ENCODE assay signal across 23 mouse cellular contexts in the genomic region with DNA sequence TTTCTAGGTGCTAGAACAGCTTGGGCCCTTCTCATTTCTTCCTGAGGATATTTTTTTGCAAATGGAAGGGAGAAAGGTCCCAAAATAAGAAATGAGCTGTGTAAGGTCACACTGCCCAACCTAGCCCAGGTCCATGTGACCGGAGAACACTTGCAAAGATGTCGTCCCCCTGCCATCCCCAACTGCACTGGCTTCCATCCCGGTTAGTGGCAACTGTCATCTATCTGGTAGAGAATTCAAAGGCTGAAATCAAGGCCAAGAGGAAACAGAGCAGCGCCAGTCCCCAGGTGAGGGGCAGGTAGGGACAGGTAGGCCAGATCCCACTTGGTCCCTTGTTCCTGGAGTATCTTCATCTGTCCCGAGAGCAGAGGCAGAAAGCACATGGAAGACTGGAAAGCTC.
DNase-seq lines count a peak whose midpoint lies in the region; ATAC-seq and TF ChIP-seq lines count a peak whose summit lies in the region.
"Had no signal": no experiment of that assay in that cellular context is flagged by ENCODE, and none has a peak within 500 bp of the region (broad histone marks: within the 10 kb centered on the region; RNA-seq: fewer than 3 reads in every experiment).

No protein-coding gene starts in this region.

- no peak for ATAC-seq in forebrain, embryonic 11.5 days (replicated peaks; ENCODE audit: low FRiP score)
- ATAC-seq in forebrain, postnatal 0 days = no peak
- no peak for ATAC-seq in liver, embryonic 12.5 days
- ATAC-seq in liver, postnatal 0 days = no peak
- ATAC-seq in forebrain, embryonic 13.5 days = no peak
- no peak for ATAC-seq in neural tube, embryonic 14.5 days (ENCODE audit: low read depth)
- ATAC-seq: intestine, embryonic 16.5 days; lung, postnatal 0 days had no signal

- no peak for DNase-seq in forebrain, embryonic 11.5 days (ENCODE audit: low spot score)
- no peak for DNase-seq in forebrain, postnatal 0 days
- no peak for DNase-seq in liver, postnatal 0 days
- no peak for DNase-seq in frontal cortex, postnatal 10 days (ENCODE audit: low spot score in 2 of 2)
- DNase-seq: cerebellum, adult 2 months; gastrocnemius, postnatal 36 days; heart, postnatal 14 days; kidney, postnatal 36 days; left cerebral cortex, postnatal 4 days; right cerebral cortex, postnatal 14 days; spleen, adult 18-20 months; thymus, postnatal 36 days had no signal

- H3K27ac ChIP-seq in forebrain, embryonic 11.5 days (ENCODE audit: low read depth, low read length) = peak overlapping the region; percentile 93; the same call in 1 of the 2 replicates
- H3K27ac ChIP-seq in forebrain, postnatal 0 days (ENCODE audit: low read depth, low read length) = no peak overlapping the region
- peak overlapping the region; percentile 76 for H3K27ac ChIP-seq in liver, embryonic 12.5 days
- no peak overlapping the region for H3K27ac ChIP-seq in liver, postnatal 0 days (ENCODE audit: low read depth)
- H3K27ac ChIP-seq in forebrain, embryonic 13.5 days = peak overlapping the region; percentile 91; the same call in 1 of the 2 replicates
- H3K27ac ChIP-seq in neural tube, embryonic 14.5 days (ENCODE audit: low read depth, low read length) = 0 out of 2 replicates have a peak overlapping the region, but pooled peaks have one; percentile 2
- H3K27ac ChIP-seq: embryonic facial prominence, embryonic 13.5 days; left cerebral cortex, adult 2 months had no signal

- H3K9ac ChIP-seq in forebrain, embryonic 11.5 days (ENCODE audit: low read length) = no peak overlapping the region
- H3K9ac ChIP-seq in forebrain, postnatal 0 days = no peak overlapping the region
- 0 out of 2 replicates have a peak overlapping the region, but pooled peaks have one; percentile 25 for H3K9ac ChIP-seq in liver, embryonic 12.5 days
- no peak overlapping the region for H3K9ac ChIP-seq in liver, postnatal 0 days (replicated peaks)
- no peak overlapping the region for H3K9ac ChIP-seq in forebrain, embryonic 13.5 days
- H3K9ac ChIP-seq in neural tube, embryonic 14.5 days (replicated peaks; ENCODE audit: low read depth, low read length) = no peak overlapping the region
- H3K9ac ChIP-seq: embryonic facial prominence, embryonic 13.5 days; hindbrain, embryonic 15.5 days had no signal

- peaks cover 22% of the 10 kb centered on the region for H3K4me1 ChIP-seq in forebrain, embryonic 11.5 days (replicated peaks; ENCODE audit: control insufficient read depth, insufficient read depth, low read length)
- peaks cover 6% of the 10 kb centered on the region for H3K4me1 ChIP-seq in forebrain, postnatal 0 days (ENCODE audit: insufficient read depth)
- H3K4me1 ChIP-seq in liver, embryonic 12.5 days = peaks cover 85% of the 10 kb centered on the region
- H3K4me1 ChIP-seq in liver, postnatal 0 days (ENCODE audit: insufficient read depth) = peaks cover 48% of the 10 kb centered on the region
- peaks cover 46% of the 10 kb centered on the region for H3K4me1 ChIP-seq in forebrain, embryonic 13.5 days
- peaks cover 18% of the 10 kb centered on the region for H3K4me1 ChIP-seq in neural tube, embryonic 14.5 days (ENCODE audit: control insufficient read depth, insufficient read depth, low read length)

- 83% methylated on average over 5 of the region's 5 CpGs for WGBS in forebrain, embryonic 11.5 days
- WGBS in forebrain, postnatal 0 days = 87% methylated on average over 5 of the region's 5 CpGs
- WGBS in liver, embryonic 12.5 days (ENCODE audit: insufficient replicate concordance) = 80% methylated on average over 5 of the region's 5 CpGs
- 83% methylated on average over 5 of the region's 5 CpGs for WGBS in liver, postnatal 0 days (ENCODE audit: insufficient replicate concordance)
- 82% methylated on average over 5 of the region's 5 CpGs for WGBS in forebrain, embryonic 13.5 days
- 89% methylated on average over 5 of the region's 5 CpGs for WGBS in neural tube, embryonic 14.5 days

- no peak for TF ChIP-seq EP300 in liver, postnatal 0 days (IDR thresholded peaks at IDR 0.05; ENCODE audit: low read depth)

- no peaks in the 10 kb centered on the region for H3K27me3 ChIP-seq in forebrain, embryonic 11.5 days (ENCODE audit: control insufficient read depth, insufficient read depth, low read length)
- no peaks in the 10 kb centered on the region for H3K27me3 ChIP-seq in forebrain, postnatal 0 days (ENCODE audit: insufficient read depth, low read length)
- H3K27me3 ChIP-seq in liver, embryonic 12.5 days (replicated peaks) = no peaks in the 10 kb centered on the region
- no peaks in the 10 kb centered on the region for H3K27me3 ChIP-seq in liver, postnatal 0 days (ENCODE audit: insufficient read depth, low read length)
- 0 out of 2 replicates have a peak, but pooled peaks cover 2% of the 10 kb centered on the region for H3K27me3 ChIP-seq in forebrain, embryonic 13.5 days
- no peaks in the 10 kb centered on the region for H3K27me3 ChIP-seq in neural tube, embryonic 14.5 days (ENCODE audit: control insufficient read depth, insufficient read depth, low read length)
- H3K27me3 ChIP-seq: embryonic facial prominence, embryonic 13.5 days had no signal

- H3K9me3 ChIP-seq in forebrain, embryonic 11.5 days (ENCODE audit: control insufficient read depth, low read length) = no peaks in the 10 kb centered on the region
- no peaks in the 10 kb centered on the region for H3K9me3 ChIP-seq in forebrain, postnatal 0 days (ENCODE audit: low read length)
- H3K9me3 ChIP-seq in liver, embryonic 12.5 days (replicated peaks) = no peaks in the 10 kb centered on the region
- no peaks in the 10 kb centered on the region for H3K9me3 ChIP-seq in liver, postnatal 0 days (ENCODE audit: low read length)
- H3K9me3 ChIP-seq in forebrain, embryonic 13.5 days (replicated peaks) = no peaks in the 10 kb centered on the region
- H3K9me3 ChIP-seq in neural tube, embryonic 14.5 days (ENCODE audit: control insufficient read depth, low read length) = no peaks in the 10 kb centered on the region
- H3K9me3 ChIP-seq: embryonic facial prominence, embryonic 13.5 days; hindbrain, embryonic 15.5 days; neural tube, embryonic 12.5 days had no signal

- no peaks in the 10 kb centered on the region for H3K36me3 ChIP-seq in forebrain, embryonic 11.5 days (ENCODE audit: control insufficient read depth, insufficient read depth, low read length)
- no peaks in the 10 kb centered on the region for H3K36me3 ChIP-seq in forebrain, postnatal 0 days (ENCODE audit: insufficient read depth)
- no peaks in the 10 kb centered on the region for H3K36me3 ChIP-seq in liver, embryonic 12.5 days
- H3K36me3 ChIP-seq in liver, postnatal 0 days (replicated peaks; ENCODE audit: insufficient read depth, low read length) = no peaks in the 10 kb centered on the region
- H3K36me3 ChIP-seq in forebrain, embryonic 13.5 days (ENCODE audit: poor library complexity, severe bottlenecking) = no peaks in the 10 kb centered on the region
- no peaks in the 10 kb centered on the region for H3K36me3 ChIP-seq in neural tube, embryonic 14.5 days (ENCODE audit: control insufficient read depth, insufficient read depth, low read length)
- H3K36me3 ChIP-seq: embryonic facial prominence, embryonic 13.5 days; G1E; hindbrain, embryonic 15.5 days; neural tube, embryonic 12.5 days had no signal

- H3K4me2 ChIP-seq in forebrain, embryonic 11.5 days (ENCODE audit: low read depth, low read length, severe bottlenecking) = no peak overlapping the region
- no peak overlapping the region for H3K4me2 ChIP-seq in forebrain, postnatal 0 days (ENCODE audit: low read depth)
- no peak overlapping the region for H3K4me2 ChIP-seq in liver, embryonic 12.5 days
- no peak overlapping the region for H3K4me2 ChIP-seq in liver, postnatal 0 days (ENCODE audit: low read depth, low read length)
- no peak overlapping the region for H3K4me2 ChIP-seq in forebrain, embryonic 13.5 days
- no peak overlapping the region for H3K4me2 ChIP-seq in neural tube, embryonic 14.5 days (ENCODE audit: low read depth, low read length)
- H3K4me2 ChIP-seq: embryonic facial prominence, embryonic 13.5 days; heart, embryonic 11.5 days; hindbrain, embryonic 15.5 days had no signal

- no peak overlapping the region for H3K4me3 ChIP-seq in forebrain, embryonic 11.5 days (ENCODE audit: low read depth, low read length)
- no peak overlapping the region for H3K4me3 ChIP-seq in forebrain, postnatal 0 days (ENCODE audit: low read depth, low read length)
- no peak overlapping the region for H3K4me3 ChIP-seq in liver, embryonic 12.5 days
- H3K4me3 ChIP-seq in liver, postnatal 0 days (ENCODE audit: low read depth, low read length) = no peak overlapping the region
- no peak overlapping the region for H3K4me3 ChIP-seq in forebrain, embryonic 13.5 days
- no peak overlapping the region for H3K4me3 ChIP-seq in neural tube, embryonic 14.5 days (ENCODE audit: low read depth, low read length)
- H3K4me3 ChIP-seq: embryonic facial prominence, embryonic 13.5 days; hindbrain, embryonic 15.5 days; left cerebral cortex, adult 2 months; neural tube, embryonic 12.5 days had no signal

- TF ChIP-seq CTCF in forebrain, postnatal 0 days (IDR thresholded peaks at IDR 0.05; ENCODE audit: low read depth) = no peak
- TF ChIP-seq CTCF in liver, postnatal 0 days (IDR thresholded peaks at IDR 0.05; ENCODE audit: low read depth) = no peak

Comparison
In these comparisons a context has a peak if more than half of its experiments do, and no peak if none do; other contexts are left out.
1. H3K27ac ChIP-seq: peak in forebrain, embryonic 11.5 days (single experiment), liver, embryonic 12.5 days (single experiment), forebrain, embryonic 13.5 days (single experiment) and neural tube, embryonic 14.5 days (single experiment); none in forebrain, postnatal 0 days (single experiment) and liver, postnatal 0 days (single experiment).